Mouse (Mus musculus) midbrain, embryonic 15.5 days (tissue): ENCODE data around the gene Hoxc6. TPM values are rescaled to one million over a fixed set of nuclear protein-coding genes. Genes with fewer than 3 reads are reported as not detected.

Experiments
- ATAC-seq: fragments of 200-750 bp; cut with Nextera tagmentation; replicated peaks from 2 replicates; pipeline ENCODE4 v1.8.0; 2017; ENCODE audit warnings: moderate TSS enrichment
- H3K27ac ChIP-seq: fragments of 300-500 bp; sonication (generic); 2 replicates; pipeline ENCODE4 v1.5.1; 2015; ENCODE audit warnings: mild to moderate bottlenecking, inconsistent platforms
- H3K27me3 ChIP-seq: fragments of 300-500 bp; sonication (generic); replicated peaks from 2 replicates; pipeline ENCODE4 v1.6.1; 2015; ENCODE audit warnings: inconsistent platforms
- H3K36me3 ChIP-seq: fragments of 300-500 bp; sonication (generic); replicated peaks from 2 replicates; pipeline ENCODE4 v1.6.1; 2015; ENCODE audit warnings: inconsistent platforms
- H3K4me1 ChIP-seq: fragments of 300-500 bp; sonication (generic); 2 replicates; pipeline ENCODE4 v1.6.1; 2015; ENCODE audit warnings: inconsistent platforms
- H3K4me2 ChIP-seq: fragments of 300-500 bp; sonication (generic); 2 replicates; pipeline ENCODE4 v1.6.1; 2015; ENCODE audit warnings: inconsistent platforms, mild to moderate bottlenecking, moderate library complexity
- H3K4me3 ChIP-seq: fragments of 300-500 bp; sonication (generic); 2 replicates; pipeline ENCODE4 v1.5.1; 2015; ENCODE audit warnings: mild to moderate bottlenecking, inconsistent platforms
- H3K9ac ChIP-seq: fragments of 300-500 bp; sonication (generic); 2 replicates; pipeline ENCODE4 v1.6.1; 2015; ENCODE audit warnings: mild to moderate bottlenecking, inconsistent platforms
- H3K9me3 ChIP-seq: fragments of 300-500 bp; sonication (generic); 2 replicates; pipeline ENCODE4 v1.6.1; 2016; ENCODE audit warnings: inconsistent platforms
- WGBS: fragments of 180-500 bp; shearing (Covaris S2); methylation state at CpG from one replicate; pipeline ENCODE4 v1.1.7; 2015; ENCODE audit warnings: mixed read lengths; 5-methylcytosine and 5-hydroxymethylcytosine counted together
- polyA plus RNA-seq: library from polyadenylated mRNA; unstranded; fragments of >200 nt; fragmentation: Nextera tagmentation; extraction: Ambion mirVana; gene quantifications from 2 replicates; pipeline ENCODE4 v1.2.1, GENCODE M21; 2015

The Hoxc6 gene
- polyA plus RNA-seq, 1 experiment from 2014 or later, result not detected

DNA sequence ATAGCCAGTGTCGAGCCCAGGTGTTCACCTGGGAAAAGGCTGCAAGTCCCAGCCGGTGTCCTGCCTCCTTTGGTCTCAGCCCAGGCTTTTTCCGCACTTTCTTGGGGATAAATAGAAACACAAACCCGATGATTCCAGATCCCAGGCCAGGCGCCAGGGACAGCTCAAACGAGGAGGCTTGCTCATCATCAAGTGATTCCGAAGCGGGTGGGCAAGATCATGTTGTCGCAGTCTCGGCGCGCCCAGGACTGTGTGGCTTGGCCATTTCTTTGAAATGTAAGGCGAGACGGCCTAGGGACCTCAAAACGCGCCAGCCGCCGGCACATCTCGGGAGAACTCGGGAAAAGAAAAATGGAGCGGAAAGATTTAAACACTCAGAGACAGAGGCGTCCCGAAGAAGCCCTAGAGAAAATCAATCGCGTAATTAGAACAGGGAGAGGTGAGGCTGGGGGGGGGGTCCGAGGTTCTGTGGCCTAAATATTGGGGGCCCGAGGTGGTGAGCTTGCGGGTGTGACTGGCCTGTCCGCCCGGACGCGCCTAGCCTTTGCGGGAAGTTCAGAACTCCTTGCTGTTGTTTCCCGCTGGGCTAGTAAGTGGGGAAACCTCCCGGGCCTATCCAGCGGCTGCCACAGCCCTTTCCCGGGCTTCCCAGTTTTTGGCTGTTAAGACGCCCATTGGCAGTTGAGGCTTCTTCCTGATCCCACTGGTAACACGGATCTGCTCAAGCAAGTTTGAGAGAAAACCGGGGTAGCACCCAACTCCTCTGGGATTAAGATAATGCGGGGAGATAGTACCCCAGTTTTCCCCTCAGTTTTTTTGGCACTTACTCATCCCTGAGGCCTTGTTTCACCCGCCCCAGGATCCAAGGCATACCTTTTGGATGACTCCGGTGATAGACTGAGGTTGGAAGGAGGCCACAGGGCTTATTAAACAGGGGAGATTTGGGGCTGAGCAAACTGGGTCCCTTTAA lies 29.5 kb downstream of the Hoxc6 start:
- no peaks in the 10 kb centered on the region for H3K9me3 ChIP-seq
- no peaks in the 10 kb centered on the region for H3K36me3 ChIP-seq
- WGBS, result under 1% methylated on average over 43 of the region's 43 CpGs
- H3K4me2 ChIP-seq, result no peak overlapping the region
- no peak overlapping the region for H3K9ac ChIP-seq
- ATAC-seq, result no peak
- no peak overlapping the region for H3K4me3 ChIP-seq
- H3K4me1 ChIP-seq, result no peaks in the 10 kb centered on the region
- H3K27me3 ChIP-seq, result peaks cover 99% of the 10 kb centered on the region
- no peak overlapping the region for H3K27ac ChIP-seq

DNA sequence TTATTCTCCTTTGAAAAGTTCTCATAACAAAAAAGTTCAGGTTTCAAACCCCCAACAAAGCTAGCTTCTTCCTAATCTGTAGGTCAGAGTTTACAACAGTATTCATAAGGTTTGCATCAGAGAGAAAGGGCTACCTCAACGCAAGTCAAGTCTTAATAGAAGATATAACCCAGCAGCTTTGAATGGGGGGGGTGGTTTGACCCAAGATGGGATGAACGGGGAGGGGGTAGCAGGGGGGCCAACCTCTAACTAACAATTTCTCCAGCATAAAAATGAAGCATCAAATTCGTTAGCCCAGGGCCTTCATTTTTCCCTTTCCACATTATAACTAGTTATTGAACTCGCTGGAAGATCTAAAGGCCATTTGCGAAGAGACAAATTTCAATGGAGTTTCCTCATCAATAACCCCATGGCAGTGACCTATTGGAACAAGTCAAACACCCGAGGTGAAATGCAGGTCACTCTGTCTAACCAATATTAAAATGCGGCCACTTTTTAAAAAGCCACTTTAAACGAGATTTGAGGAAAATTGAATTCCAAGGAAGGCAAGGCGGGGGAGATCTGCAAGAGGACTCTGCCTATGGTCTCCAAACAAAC lies 31.0 kb downstream of the Hoxc6 start:
- Histone ChIP-seq H3K9me3 (no peaks in the 10 kb centered on the region), H3K4me1 (no peaks in the 10 kb centered on the region), H3K27ac (no peak overlapping the region), H3K4me3 (no peak overlapping the region), H3K9ac (no peak overlapping the region), H3K4me2 (no peak overlapping the region), H3K36me3 (no peaks in the 10 kb centered on the region), H3K27me3 (peaks cover 97% of the 10 kb centered on the region)
- no peak for ATAC-seq
- 9% methylated on average over 9 of the region's 9 CpGs for WGBS

DNA sequence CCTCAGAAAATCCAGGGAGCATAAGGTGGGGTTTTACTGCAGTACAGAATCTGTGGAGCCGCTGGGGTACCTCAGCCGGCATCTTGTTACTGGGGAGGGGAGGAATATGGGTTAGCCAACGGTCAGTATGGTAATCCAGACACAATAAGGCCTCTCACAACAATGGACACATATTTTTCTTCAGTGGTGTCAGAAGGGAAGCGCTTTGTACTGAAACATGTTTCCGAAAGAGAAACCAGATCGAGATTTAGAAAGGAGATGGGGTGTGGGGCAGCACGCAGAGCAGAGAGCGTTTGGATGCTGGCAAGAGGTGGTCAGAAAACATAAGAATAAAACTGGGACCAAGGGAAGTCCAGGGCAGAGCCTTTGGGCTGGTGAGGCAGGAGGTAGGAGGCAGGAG lies 32.1 kb downstream of the Hoxc6 start:
- Histone ChIP-seq H3K9me3 (no peaks in the 10 kb centered on the region), H3K27me3 (peaks cover 97% of the 10 kb centered on the region), H3K4me1 (no peaks in the 10 kb centered on the region), H3K4me3 (no peak overlapping the region), H3K4me2 (no peak overlapping the region), H3K9ac (no peak overlapping the region), H3K36me3 (no peaks in the 10 kb centered on the region), H3K27ac (no peak overlapping the region)
- no peak for ATAC-seq
- 2% methylated on average over 8 of the region's 8 CpGs for WGBS

DNA sequence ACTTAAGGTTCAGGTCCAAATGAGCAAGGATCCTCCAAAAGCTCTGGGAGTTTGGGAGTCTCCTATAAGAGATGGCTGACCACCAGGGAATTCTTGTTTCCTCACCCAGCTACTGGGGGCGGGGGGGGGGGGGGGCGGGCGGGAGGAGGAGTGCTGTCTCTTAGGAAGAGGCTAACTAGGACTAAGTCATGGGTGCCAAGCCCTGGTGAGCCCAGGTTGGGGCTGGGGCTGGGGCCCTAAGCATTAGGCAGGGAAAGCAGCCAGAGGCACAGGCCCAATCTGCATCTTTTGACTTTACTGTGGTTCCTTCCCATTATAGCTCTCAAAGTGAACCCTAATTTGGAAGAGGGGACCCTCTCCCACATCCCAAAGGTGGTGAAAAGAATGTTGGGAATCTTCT lies 34.1 kb downstream of the Hoxc6 start:
- Histone ChIP-seq H3K4me1 (no peaks in the 10 kb centered on the region), H3K4me3 (no peak overlapping the region), H3K9me3 (no peaks in the 10 kb centered on the region), H3K27ac (no peak overlapping the region), H3K9ac (no peak overlapping the region), H3K36me3 (no peaks in the 10 kb centered on the region), H3K4me2 (no peak overlapping the region), H3K27me3 (peaks cover 97% of the 10 kb centered on the region)
- no peak for ATAC-seq
- WGBS, result 0% methylated on average over 2 of the region's 3 CpGs

DNA sequence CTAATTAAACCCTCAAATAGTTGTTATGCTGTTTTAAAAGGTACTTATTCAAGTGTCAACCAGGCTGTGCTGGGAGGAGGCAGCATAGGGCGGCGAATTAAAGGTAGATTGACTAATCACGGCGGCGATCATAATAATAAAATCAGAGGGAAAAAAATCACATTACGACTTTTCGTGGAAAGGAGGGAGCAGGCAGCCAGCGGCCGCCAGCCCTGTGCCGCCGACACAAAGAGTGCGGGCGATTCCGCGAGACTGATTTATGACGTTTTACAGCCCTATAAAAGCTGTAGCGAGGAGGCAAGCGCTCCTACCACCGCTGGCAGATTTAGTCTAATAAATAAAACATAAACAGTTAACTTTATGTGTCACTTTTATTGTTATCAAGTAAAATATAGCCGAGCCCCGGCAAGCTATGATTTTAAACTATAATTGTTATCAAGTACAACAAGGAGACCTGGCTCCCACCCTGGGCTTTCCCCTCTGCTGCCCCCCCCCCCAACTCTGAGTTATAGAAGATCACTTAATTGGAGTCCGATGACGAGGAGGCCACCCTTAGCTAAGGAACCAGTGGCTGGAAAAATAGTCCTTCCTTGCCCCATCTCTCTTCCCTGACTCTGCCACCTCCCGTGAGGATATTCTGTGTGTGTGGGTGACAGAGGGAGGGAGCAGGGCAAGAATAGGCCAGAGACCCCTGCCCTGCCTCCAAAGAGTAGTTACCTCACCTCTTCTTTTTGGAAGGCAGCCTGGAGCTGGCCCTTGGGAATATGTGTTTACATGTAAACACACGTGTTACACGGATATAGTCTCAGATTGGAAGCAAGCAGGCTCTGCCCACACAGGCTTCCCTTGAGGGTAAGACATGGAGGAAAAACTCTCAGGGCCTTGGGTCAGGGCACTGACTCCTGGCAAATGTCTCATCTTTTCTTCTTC lies 34.9 kb downstream of the Hoxc6 start:
- H3K9ac ChIP-seq, result no peak overlapping the region
- no peak overlapping the region for H3K4me3 ChIP-seq
- no peaks in the 10 kb centered on the region for H3K4me1 ChIP-seq
- no peaks in the 10 kb centered on the region for H3K36me3 ChIP-seq
- WGBS, result under 1% methylated on average over 26 of the region's 26 CpGs
- H3K27me3 ChIP-seq, result peaks cover 97% of the 10 kb centered on the region
- no peak for ATAC-seq
- no peak overlapping the region for H3K4me2 ChIP-seq
- no peaks in the 10 kb centered on the region for H3K9me3 ChIP-seq
- no peak overlapping the region for H3K27ac ChIP-seq

DNA sequence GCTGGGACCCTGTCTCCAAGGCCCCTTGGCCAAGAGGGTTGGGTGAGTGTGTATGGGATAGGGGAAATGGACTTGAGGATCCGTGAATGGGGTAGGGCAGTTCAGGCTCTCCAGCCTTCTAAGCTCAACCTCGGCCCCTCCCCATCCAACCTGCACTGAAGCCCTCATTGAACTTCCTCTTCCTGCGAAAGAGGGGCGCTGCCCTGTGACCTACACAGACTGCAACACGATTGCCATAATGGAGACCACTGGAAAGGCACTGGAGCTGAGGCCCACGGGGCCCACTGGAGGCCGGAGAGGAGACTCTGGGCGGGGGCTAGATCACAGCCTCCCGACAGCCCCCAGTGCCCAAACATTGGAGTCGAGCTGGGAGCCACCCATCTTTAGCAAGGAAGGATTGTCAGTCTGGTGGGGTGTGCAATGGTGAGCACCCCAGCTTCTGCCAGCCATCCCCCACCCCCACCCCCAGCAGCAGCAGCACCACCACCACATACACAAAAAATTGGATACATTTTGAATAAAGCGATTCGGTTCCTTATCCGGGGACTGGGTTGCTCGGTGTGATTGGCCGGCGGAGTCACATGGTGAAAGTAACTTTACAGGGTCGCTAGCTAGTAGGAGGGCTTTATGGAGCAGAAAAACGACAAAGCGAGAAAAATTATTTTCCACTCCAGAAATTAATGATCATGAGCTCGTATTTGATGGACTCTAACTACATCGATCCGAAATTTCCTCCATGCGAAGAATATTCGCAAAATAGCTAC lies 36.2 kb downstream of the Hoxc6 start:
- no peak overlapping the region for H3K27ac ChIP-seq
- peak overlapping the region; percentile 17; the same call in 1 of the 2 replicates for H3K4me2 ChIP-seq
- 1% methylated on average over 24 of the region's 24 CpGs for WGBS
- no peaks in the 10 kb centered on the region for H3K4me1 ChIP-seq
- no peaks in the 10 kb centered on the region for H3K36me3 ChIP-seq
- no peak for ATAC-seq
- no peak overlapping the region for H3K4me3 ChIP-seq
- no peak overlapping the region for H3K9ac ChIP-seq
- peaks cover 97% of the 10 kb centered on the region for H3K27me3 ChIP-seq
- no peaks in the 10 kb centered on the region for H3K9me3 ChIP-seq

DNA sequence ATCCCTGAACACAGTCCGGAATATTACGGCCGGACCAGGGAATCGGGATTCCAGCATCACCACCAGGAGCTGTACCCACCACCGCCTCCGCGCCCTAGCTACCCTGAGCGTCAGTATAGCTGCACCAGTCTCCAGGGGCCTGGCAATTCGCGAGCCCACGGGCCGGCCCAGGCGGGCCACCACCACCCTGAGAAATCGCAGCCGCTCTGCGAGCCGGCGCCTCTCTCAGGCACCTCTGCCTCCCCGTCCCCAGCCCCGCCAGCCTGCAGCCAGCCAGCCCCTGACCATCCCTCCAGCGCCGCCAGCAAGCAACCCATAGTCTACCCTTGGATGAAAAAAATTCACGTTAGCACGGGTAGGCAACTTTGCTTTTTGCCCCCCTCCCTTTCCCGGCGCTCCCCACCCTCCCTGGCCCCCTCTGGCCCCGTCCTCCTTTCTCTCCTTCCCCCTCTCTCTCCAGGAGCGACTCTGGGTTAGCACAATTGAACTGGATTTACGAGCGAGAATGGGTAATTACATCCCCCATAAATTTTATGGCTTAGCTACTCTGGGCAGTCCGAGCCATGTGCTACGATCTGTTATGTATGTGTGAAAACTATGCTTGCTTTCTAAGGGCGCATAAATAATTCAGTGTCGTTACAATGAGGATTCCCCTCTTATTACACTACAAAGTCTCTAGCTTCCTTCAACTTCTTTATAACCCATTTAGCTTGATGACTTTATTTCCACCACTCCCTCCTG lies 36.9 kb downstream of the Hoxc6 start:
- Histone ChIP-seq H3K4me1 (no peaks in the 10 kb centered on the region), H3K9me3 (no peaks in the 10 kb centered on the region), H3K36me3 (no peaks in the 10 kb centered on the region), H3K4me3 (no peak overlapping the region), H3K9ac (no peak overlapping the region), H3K27ac (no peak overlapping the region), H3K27me3 (peaks cover 97% of the 10 kb centered on the region), H3K4me2 (peak overlapping the region; percentile 17; the same call in 1 of the 2 replicates)
- ATAC-seq, result no peak
- under 1% methylated on average over 34 of the region's 34 CpGs for WGBS

DNA sequence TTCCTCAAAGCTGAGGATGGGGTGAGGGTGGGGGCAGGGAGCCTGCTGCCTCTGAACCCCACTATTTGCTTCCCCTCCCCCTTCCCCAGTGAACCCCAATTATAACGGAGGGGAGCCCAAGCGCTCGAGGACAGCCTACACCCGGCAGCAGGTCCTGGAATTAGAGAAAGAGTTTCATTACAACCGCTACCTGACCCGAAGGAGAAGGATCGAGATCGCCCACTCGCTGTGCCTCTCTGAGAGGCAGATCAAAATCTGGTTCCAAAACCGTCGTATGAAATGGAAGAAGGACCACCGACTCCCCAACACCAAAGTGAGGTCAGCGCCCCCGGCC lies 37.5 kb downstream of the Hoxc6 start:
- Histone ChIP-seq H3K9me3 (no peaks in the 10 kb centered on the region), H3K27me3 (peaks cover 97% of the 10 kb centered on the region), H3K4me1 (no peaks in the 10 kb centered on the region), H3K27ac (no peak overlapping the region), H3K4me2 (no peak overlapping the region), H3K36me3 (no peaks in the 10 kb centered on the region), H3K9ac (no peak overlapping the region), H3K4me3 (no peak overlapping the region)
- 0% methylated on average over 14 of the region's 14 CpGs for WGBS
- no peak for ATAC-seq

DNA sequence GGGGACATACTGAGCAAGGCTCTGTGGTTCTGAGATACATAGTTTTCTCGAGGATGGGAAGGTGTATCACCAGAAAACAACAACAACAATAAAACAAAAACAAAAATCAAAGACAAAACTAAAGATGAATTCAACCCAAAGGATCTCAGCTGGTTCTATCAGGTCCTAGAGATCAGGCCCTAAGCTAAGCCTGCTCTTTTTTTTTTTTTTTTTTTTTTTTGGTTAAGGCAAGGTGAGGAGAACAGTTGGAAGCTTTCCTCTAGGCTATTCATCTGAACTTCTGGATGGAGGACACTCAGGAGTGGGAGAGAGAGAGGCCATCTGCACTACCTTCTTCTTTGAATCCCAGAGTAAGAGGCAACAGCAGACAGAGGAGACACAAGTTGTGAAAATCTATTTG lies 39.5 kb downstream of the Hoxc6 start:
- H3K9ac ChIP-seq, result no peak overlapping the region
- 9% methylated on average over 1 of the region's 1 CpGs for WGBS
- H3K4me1 ChIP-seq, result no peaks in the 10 kb centered on the region
- no peak for ATAC-seq
- H3K9me3 ChIP-seq, result no peaks in the 10 kb centered on the region
- no peak overlapping the region for H3K4me2 ChIP-seq
- H3K27me3 ChIP-seq, result peaks cover 98% of the 10 kb centered on the region
- no peak overlapping the region for H3K27ac ChIP-seq
- no peak overlapping the region for H3K4me3 ChIP-seq
- no peaks in the 10 kb centered on the region for H3K36me3 ChIP-seq

DNA sequence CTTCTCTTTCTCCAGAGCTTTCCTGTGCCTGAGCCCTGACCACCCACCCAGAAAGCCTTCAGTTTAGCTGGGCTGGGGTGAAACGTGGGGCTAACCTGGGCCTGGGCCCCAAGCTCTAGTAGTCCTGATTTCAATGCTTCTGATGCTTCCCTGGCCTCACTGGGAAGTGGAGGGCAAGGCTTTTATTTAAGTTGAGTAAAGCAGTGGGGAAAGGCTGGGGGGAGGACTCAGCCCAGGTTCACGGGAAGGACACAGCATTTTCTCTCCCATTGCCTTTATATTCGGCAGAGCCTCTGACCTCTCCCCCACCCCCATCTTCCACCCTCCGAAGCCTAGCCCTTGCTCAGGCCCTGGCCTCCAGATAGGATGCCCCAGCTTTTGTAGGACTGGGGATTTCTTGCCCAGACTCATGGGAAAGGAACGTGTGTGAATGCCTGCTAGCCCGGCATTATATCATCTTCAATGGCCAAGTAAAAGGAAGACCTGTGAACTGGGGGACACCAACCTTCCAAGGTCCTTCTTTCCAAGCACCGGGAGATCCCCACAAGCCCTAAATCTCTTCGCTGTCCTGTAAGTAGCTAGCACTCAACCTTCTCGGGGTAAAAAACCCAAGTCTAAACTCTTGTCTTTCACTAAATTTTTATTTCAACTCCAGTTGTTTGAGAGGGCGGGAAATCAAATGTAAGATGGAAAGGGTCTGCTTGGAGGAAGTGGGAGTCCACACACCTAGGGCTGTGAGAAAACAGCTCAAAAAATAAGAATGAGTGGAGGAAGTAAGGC lies 40.8 kb downstream of the Hoxc6 start:
- H3K4me1 ChIP-seq, result no peaks in the 10 kb centered on the region
- 8% methylated on average over 10 of the region's 10 CpGs for whole genome bisulfite sequencing
- no peaks in the 10 kb centered on the region for H3K36me3 ChIP-seq
- H3K9me3 ChIP-seq, result no peaks in the 10 kb centered on the region
- H3K4me3 ChIP-seq, result no peak overlapping the region
- no peak for ATAC-seq
- peaks cover 100% of the 10 kb centered on the region for H3K27me3 ChIP-seq
- H3K4me2 ChIP-seq, result no peak overlapping the region
- H3K9ac ChIP-seq, result no peak overlapping the region
- H3K27ac ChIP-seq, result no peak overlapping the region

DNA sequence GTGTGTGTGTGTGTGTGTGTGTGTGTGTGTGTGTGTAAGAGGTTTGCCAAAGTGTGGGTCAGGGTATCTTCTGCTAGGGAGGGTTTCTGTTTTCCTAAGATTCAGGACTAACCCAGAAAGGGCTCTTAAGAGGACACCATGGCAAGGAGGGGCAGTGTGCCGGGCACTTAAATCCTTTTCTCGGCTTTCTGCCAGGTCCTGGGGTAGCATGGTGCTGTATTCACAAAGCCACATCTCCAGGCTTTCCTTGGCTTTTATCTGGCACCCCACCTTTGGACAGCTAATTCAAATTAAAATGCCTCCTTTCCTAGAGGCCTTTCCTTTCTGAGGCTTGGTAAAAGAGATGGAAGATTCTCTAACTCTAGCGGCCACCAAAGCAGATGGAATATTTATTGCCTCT lies 41.6 kb downstream of the Hoxc6 start:
- Histone ChIP-seq H3K9me3 (no peaks in the 10 kb centered on the region), H3K27me3 (peaks cover 100% of the 10 kb centered on the region), H3K36me3 (no peaks in the 10 kb centered on the region), H3K4me2 (no peak overlapping the region), H3K27ac (no peak overlapping the region), H3K4me1 (no peaks in the 10 kb centered on the region), H3K4me3 (no peak overlapping the region), H3K9ac (no peak overlapping the region)
- ATAC-seq, result no peak
- WGBS, result 2% methylated on average over 3 of the region's 3 CpGs
